Mouse (Mus musculus): ENCODE measurements around the gene Mgll.

DNA sequence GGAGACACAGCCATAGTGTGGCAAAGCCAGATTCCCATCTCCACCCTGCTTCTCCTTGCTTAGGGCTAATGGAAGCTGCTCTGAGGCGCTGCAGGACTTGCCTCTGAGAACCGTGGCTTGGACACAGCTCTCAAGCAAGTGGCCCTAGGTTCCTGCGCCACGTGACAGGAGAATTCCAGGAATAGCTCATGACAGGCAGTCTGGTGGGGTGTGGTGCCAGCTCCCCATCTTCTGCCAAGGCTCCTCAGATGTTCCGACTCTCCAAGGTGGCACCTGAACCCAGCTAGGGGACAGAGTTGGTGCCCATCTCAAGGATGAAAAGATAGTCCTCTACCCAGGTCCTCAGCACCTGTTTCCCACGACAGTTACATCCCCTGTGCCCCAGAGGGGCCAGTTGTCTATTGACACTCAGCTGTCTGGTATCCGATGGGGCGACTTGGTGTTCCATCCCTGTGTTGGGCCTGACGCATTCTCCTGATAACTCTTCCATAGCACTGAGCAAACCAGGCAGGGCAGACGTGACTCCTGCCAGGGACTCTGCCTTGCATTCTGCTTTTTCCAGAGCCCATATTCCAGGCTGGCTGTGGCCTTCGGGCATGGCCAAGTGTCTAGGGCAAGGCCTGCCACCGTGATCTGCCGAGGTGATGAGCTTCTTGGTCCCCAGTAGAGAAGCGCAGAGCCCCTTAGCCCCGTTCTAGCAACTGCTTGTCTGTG is 62.7 kb downstream of the Mgll start:
- no peak for TF ChIP-seq POLR2A (IDR thresholded peaks at IDR 0.05; ENCODE audit: borderline replicate concordance, control insufficient read depth, low read depth, low read length)
- no peak for TF ChIP-seq CTCF (IDR thresholded peaks at IDR 0.05; ENCODE audit: control insufficient read depth, insufficient read depth, low read length)
